Mouse (Mus musculus) stomach, postnatal 0 days (tissue): ENCODE measurements around the gene Snx22. TPM values are rescaled to one million over a fixed set of nuclear protein-coding genes. Genes with fewer than 3 reads are reported as not detected.

Experiments used
- ATAC-seq: fragments of 200-750 bp; cut with Nextera tagmentation; 2 replicates; pipeline ENCODE4 v1.8.0; 2017; ENCODE audit not compliant: low FRiP score, low TSS enrichment
- DNase-seq: peaks from one replicate; pipeline ENCODE4 v3.0.0-alpha.2; 2016; ENCODE audit warnings: low spot score
- H3K27ac ChIP-seq: fragments of 300-500 bp; sonication (generic); replicated peaks from 2 replicates; pipeline ENCODE4 v1.5.1; 2014; ENCODE audit warnings: mild to moderate bottlenecking, control low read depth
- H3K27me3 ChIP-seq: fragments of 300-500 bp; sonication (generic); 2 replicates; pipeline ENCODE4 v1.6.1; 2014; ENCODE audit warnings: low read length; ENCODE audit not compliant: control insufficient read depth, insufficient read depth
- H3K36me3 ChIP-seq: fragments of 300-500 bp; sonication (generic); 2 replicates; pipeline ENCODE4 v1.6.1; 2014; ENCODE audit warnings: low read length, mixed read lengths; ENCODE audit not compliant: control insufficient read depth, insufficient read depth
- H3K4me1 ChIP-seq: fragments of 300-500 bp; sonication (generic); replicated peaks from 2 replicates; pipeline ENCODE4 v1.6.1; 2014; ENCODE audit warnings: antibody characterized with exemption; ENCODE audit not compliant: control insufficient read depth, insufficient read depth
- H3K4me2 ChIP-seq: fragments of 300-500 bp; sonication (generic); replicated peaks from 2 replicates; pipeline ENCODE4 v1.6.1; 2014; ENCODE audit warnings: low read depth, mild to moderate bottlenecking, control low read depth, moderate library complexity
- H3K4me3 ChIP-seq: fragments of 300-500 bp; sonication (generic); 2 replicates; pipeline ENCODE4 v1.5.1; 2014; ENCODE audit warnings: low read depth, low read length, control low read depth
- H3K9ac ChIP-seq: fragments of 300-500 bp; sonication (generic); 2 replicates; pipeline ENCODE4 v1.6.1; 2014; ENCODE audit warnings: mild to moderate bottlenecking, low read length, control low read depth, mixed read lengths
- H3K9me3 ChIP-seq: fragments of 300-500 bp; sonication (generic); 2 replicates; pipeline ENCODE4 v1.6.1; 2016; ENCODE audit warnings: low read length; ENCODE audit not compliant: control insufficient read depth
- CTCF ChIP-seq: IDR thresholded peaks from 2 replicates; pipeline ENCODE4 v1.5.1; 2016; ENCODE audit warnings: antibody characterized with exemption, low read depth, mild to moderate bottlenecking, moderate library complexity
- EP300 ChIP-seq: optimal IDR thresholded peaks from 2 replicates; pipeline ENCODE3; 2016; ENCODE audit warnings: antibody characterized with exemption
- WGBS: fragments of 180-500 bp; shearing (Covaris S2); extraction: QIAGEN DNeasy Blood & Tissue Kit; methylation state at CpG from one replicate; pipeline ENCODE4 v1.1.7; 2014; 5-methylcytosine and 5-hydroxymethylcytosine counted together
- polyA plus RNA-seq: library from polyadenylated mRNA; unstranded; fragments of >200 nt; fragmentation: Nextera tagmentation; extraction: Ambion mirVana; gene quantifications from 2 replicates; pipeline ENCODE4 v1.2.1, GENCODE M21; 2015

Gene Snx22
- polyA plus RNA-seq, 1 experiment from 2014 or later = 1.5 TPM

GRCm38 (mm10) chr9:66043241-66043640, 26.3 kb downstream of the Snx22 start:
- Histone ChIP-seq H3K4me3 (no peak overlapping the region), H3K4me2 (no peak overlapping the region), H3K4me1 (no peaks in the 10 kb centered on the region), H3K27ac (no peak overlapping the region), H3K9ac (no peak overlapping the region), H3K36me3 (peaks cover 9% of the 10 kb centered on the region; the same call in 1 of the 2 replicates), H3K27me3 (no peaks in the 10 kb centered on the region), H3K9me3 (no peaks in the 10 kb centered on the region)
- WGBS = 99% methylated on average over 3 of the region's 3 CpGs
- no peak for TF ChIP-seq CTCF
- no peak for TF ChIP-seq EP300
- DNase-seq (no peak), ATAC-seq (no peak)

DNA sequence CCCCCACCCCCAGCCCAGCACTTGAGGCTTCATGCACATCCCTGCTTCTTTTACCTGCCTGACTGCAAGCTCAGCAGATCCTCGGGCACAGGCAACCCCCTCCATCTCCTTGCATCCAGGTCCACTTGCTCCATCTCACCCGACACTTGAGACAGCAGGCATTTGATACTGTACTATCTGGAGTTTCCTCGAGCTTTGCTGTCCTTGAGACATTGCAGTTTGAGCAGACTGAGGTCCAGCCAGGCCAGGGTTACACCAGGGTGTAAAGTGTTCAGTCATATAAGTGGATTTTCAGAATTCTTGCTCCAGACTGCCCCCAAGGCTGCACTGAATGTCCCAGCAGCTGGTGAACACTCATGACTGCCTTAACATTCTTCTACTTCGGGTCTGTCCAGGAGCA, 27.2 kb downstream of the Snx22 start:
- Histone ChIP-seq H3K9me3 (no peaks in the 10 kb centered on the region), H3K4me1 (no peaks in the 10 kb centered on the region), H3K27ac (no peak overlapping the region), H3K27me3 (no peaks in the 10 kb centered on the region), H3K4me2 (no peak overlapping the region), H3K36me3 (peaks cover 9% of the 10 kb centered on the region; the same call in 1 of the 2 replicates), H3K4me3 (no peak overlapping the region), H3K9ac (no peak overlapping the region)
- 83% methylated on average over 4 of the region's 4 CpGs for WGBS
- no peak for DNase-seq
- TF ChIP-seq EP300 (no peak), CTCF (no peak)
- no peak for ATAC-seq

DNA sequence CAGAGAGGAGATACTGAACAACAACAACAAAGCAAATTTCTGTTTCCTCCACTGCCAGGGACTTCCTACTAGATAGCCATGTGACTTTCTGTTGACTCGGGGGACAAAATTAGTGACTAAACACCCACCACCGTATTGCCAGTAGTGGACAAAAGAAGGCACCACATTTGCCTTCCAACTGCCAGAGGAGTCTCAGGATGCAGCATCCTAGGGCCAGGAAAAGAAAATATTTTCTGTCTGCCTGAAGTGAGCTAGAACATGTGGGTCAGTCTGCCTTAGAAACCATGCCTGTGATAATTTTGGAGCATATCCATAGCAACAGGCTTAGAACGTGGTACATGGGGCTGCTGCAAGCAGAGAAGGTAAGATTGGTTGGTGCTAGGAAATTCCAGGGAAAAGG, 28.7 kb downstream of the Snx22 start:
- H3K4me1 ChIP-seq = no peaks in the 10 kb centered on the region
- H3K9me3 ChIP-seq = no peaks in the 10 kb centered on the region
- H3K27ac ChIP-seq = no peak overlapping the region
- H3K36me3 ChIP-seq = peaks cover 9% of the 10 kb centered on the region; the same call in 1 of the 2 replicates
- DNase-seq (no peak), ATAC-seq (no peak)
- no peak for TF ChIP-seq EP300
- TF ChIP-seq CTCF = no peak
- H3K4me3 ChIP-seq = no peak overlapping the region
- no peaks in the 10 kb centered on the region for H3K27me3 ChIP-seq
- WGBS = 82% methylated on average over 3 of the region's 3 CpGs
- H3K4me2 ChIP-seq = no peak overlapping the region
- no peak overlapping the region for H3K9ac ChIP-seq

DNA sequence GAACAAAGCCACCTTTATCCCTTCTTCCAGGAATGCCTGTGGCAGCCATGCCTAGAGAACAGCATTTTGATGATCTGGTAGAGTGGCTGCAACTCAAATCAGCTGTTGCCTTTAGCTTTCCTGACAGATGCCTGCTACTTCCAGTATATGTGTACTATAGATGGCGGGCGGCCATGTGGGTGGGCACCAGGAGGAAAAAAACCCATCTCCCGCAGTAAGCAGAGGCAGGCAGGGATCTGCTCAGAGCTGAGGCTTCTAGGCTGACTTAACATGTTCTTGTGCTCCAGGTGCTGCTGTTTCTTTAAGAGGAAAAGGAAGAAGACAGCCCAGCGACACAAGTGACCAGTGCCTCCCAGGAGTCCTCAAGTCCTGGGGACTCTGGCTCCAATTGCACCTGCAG, 30.2 kb downstream of the Snx22 start:
- no peak overlapping the region for H3K4me3 ChIP-seq
- DNase-seq (no peak), ATAC-seq (no peak)
- H3K36me3 ChIP-seq = peaks cover 9% of the 10 kb centered on the region; the same call in 1 of the 2 replicates
- H3K4me2 ChIP-seq = no peak overlapping the region
- no peak overlapping the region for H3K27ac ChIP-seq
- H3K9ac ChIP-seq = no peak overlapping the region
- no peaks in the 10 kb centered on the region for H3K9me3 ChIP-seq
- H3K4me1 ChIP-seq = no peaks in the 10 kb centered on the region
- H3K27me3 ChIP-seq = no peaks in the 10 kb centered on the region
- WGBS = 80% methylated on average over 4 of the region's 4 CpGs
- TF ChIP-seq CTCF (no peak), EP300 (no peak)

DNA sequence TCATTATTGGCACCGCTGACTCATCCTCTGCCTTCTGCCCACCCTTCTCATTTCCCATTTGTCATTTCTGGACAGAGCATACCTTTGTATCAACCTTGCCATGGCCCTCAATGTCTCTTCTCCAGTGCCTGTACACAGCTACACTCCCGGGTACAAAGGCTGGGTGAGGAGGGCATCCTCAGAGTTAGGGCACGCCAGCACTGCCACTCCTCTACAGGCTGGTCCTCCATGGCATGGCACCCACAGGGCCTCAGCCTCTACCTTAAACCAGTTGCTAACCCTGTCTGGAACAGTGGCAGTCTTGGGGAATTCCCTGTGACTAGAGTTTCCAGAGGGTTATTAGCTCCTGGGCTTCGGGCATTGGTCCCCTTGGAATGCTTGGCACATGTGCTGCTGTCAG, 30.9 kb downstream of the Snx22 start:
- Histone ChIP-seq H3K4me3 (no peak overlapping the region), H3K36me3 (peaks cover 9% of the 10 kb centered on the region; the same call in 1 of the 2 replicates), H3K9ac (no peak overlapping the region), H3K4me2 (no peak overlapping the region), H3K27ac (no peak overlapping the region), H3K9me3 (no peaks in the 10 kb centered on the region), H3K27me3 (no peaks in the 10 kb centered on the region), H3K4me1 (no peaks in the 10 kb centered on the region)
- TF ChIP-seq CTCF = no peak
- TF ChIP-seq EP300 = no peak
- DNase-seq (no peak), ATAC-seq (no peak)
- 88% methylated on average over 4 of the region's 4 CpGs for WGBS

GRCm38 (mm10) chr9:66038082-66038481, 31.4 kb downstream of the Snx22 start:
- ATAC-seq = no peak
- H3K27ac ChIP-seq = no peak overlapping the region
- H3K27me3 ChIP-seq = no peaks in the 10 kb centered on the region
- no peak for TF ChIP-seq CTCF
- TF ChIP-seq EP300 = no peak
- no peak overlapping the region for H3K4me3 ChIP-seq
- H3K9ac ChIP-seq = no peak overlapping the region
- H3K36me3 ChIP-seq = peaks cover 7% of the 10 kb centered on the region; the same call in 1 of the 2 replicates
- no peak overlapping the region for H3K4me2 ChIP-seq
- WGBS = 85% methylated on average over 4 of the region's 4 CpGs
- no peak for DNase-seq
- H3K9me3 ChIP-seq = no peaks in the 10 kb centered on the region
- no peaks in the 10 kb centered on the region for H3K4me1 ChIP-seq
